Mouse (Mus musculus) hindbrain, embryonic 15.5 days (tissue): ENCODE data around the gene Olfr485. TPM values are rescaled to one million over a fixed set of nuclear protein-coding genes. Genes with fewer than 3 reads are reported as not detected.
"Not testable (repeated sequence)": the region's sequence is repeated elsewhere in the genome, so short reads cannot be mapped to it uniquely, and the experiment has no call there.

Experiments used
- ATAC-seq: fragments of 200-750 bp; cut with Nextera tagmentation; 2 replicates; pipeline ENCODE4 v1.8.0; 2017; ENCODE audit warnings: low read depth, moderate number of reproducible peaks, moderate TSS enrichment; ENCODE audit not compliant: low FRiP score
- H3K27ac ChIP-seq: fragments of 300-500 bp; sonication (generic); replicated peaks from 2 replicates; pipeline ENCODE4 v1.5.1; 2015; ENCODE audit warnings: mild to moderate bottlenecking, inconsistent platforms
- H3K27me3 ChIP-seq: fragments of 300-500 bp; sonication (generic); 2 replicates; pipeline ENCODE4 v1.6.1; 2015; ENCODE audit warnings: control low read depth, inconsistent platforms
- H3K36me3 ChIP-seq: fragments of 300-500 bp; sonication (generic); 2 replicates; pipeline ENCODE4 v1.6.1; 2015; ENCODE audit warnings: control low read depth, inconsistent platforms
- H3K4me1 ChIP-seq: fragments of 300-500 bp; sonication (generic); replicated peaks from 2 replicates; pipeline ENCODE4 v1.6.1; 2015; ENCODE audit warnings: control low read depth, inconsistent platforms
- H3K4me2 ChIP-seq: fragments of 300-500 bp; sonication (generic); 2 replicates; pipeline ENCODE4 v1.6.1; 2015; ENCODE audit warnings: moderate library complexity, mild to moderate bottlenecking, inconsistent platforms
- H3K4me3 ChIP-seq: fragments of 300-500 bp; sonication (generic); 2 replicates; pipeline ENCODE4 v1.5.1; 2015; ENCODE audit warnings: mild to moderate bottlenecking, inconsistent platforms
- H3K9ac ChIP-seq: fragments of 300-500 bp; sonication (generic); 2 replicates; pipeline ENCODE4 v1.6.1; 2015; ENCODE audit warnings: inconsistent platforms
- H3K9me3 ChIP-seq: fragments of 300-500 bp; sonication (generic); 2 replicates; pipeline ENCODE4 v1.6.1; 2016; ENCODE audit warnings: control low read depth, inconsistent platforms
- WGBS: fragments of 180-500 bp; shearing (Covaris S2); methylation state at CpG from one replicate; pipeline ENCODE4 v1.1.7; 2015; 5-methylcytosine and 5-hydroxymethylcytosine counted together
- polyA plus RNA-seq: library from polyadenylated mRNA; unstranded; fragments of >200 nt; fragmentation: Nextera tagmentation; extraction: Ambion mirVana; gene quantifications from 2 replicates; pipeline ENCODE4 v1.2.1, GENCODE M21; 2015

Olfr485 gene
- not detected in 2 replicates for polyA plus RNA-seq

GRCm38 (mm10) chr7:108159771-108160170 lies at the start of gene Olfr485:
Gene Olfr485 (minus strand): TSS chr7:108159871.
- Histone ChIP-seq H3K9ac (no peak within 1 kb of the TSS), H3K9me3 (no peaks in the 10 kb centered on the region), H3K27ac (no peak within 1 kb of the TSS), H3K4me1 (no peaks in the 10 kb centered on the region), H3K36me3 (no peaks in the 10 kb centered on the region), H3K4me2 (no peak within 1 kb of the TSS), H3K4me3 (no peak within 1 kb of the TSS), H3K27me3 (no peaks in the 10 kb centered on the region)
- no peak for ATAC-seq

DNA sequence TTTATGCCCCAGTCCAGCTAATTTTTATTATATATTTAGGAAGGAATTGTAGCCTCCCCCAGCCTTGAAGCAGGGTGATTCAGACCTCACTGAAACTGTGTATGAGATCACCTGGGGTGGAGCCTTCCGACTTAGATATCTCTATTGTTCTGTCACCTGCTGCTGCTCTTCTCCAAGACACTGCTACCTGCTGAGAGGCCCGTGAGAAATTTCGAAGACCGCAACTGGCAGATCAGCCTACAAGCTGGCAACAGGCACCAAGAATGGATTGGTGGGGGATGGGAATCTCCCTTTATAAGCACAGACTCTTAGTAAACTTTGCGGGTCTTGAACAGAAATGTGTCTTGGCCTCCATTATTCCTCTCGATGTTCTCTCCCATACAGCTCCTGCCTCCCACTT lies 37.3 kb upstream of the Olfr485 start:
- no peak overlapping the region for H3K27ac ChIP-seq
- no peak overlapping the region for H3K9ac ChIP-seq
- WGBS, result 47% methylated on average over 6 of the region's 6 CpGs
- no peak overlapping the region for H3K4me3 ChIP-seq
- no peaks in the 10 kb centered on the region for H3K36me3 ChIP-seq
- ATAC-seq, result no peak
- H3K4me1 ChIP-seq, result no peaks in the 10 kb centered on the region
- H3K27me3 ChIP-seq, result no peaks in the 10 kb centered on the region
- H3K9me3 ChIP-seq, result no peaks in the 10 kb centered on the region
- no peak overlapping the region for H3K4me2 ChIP-seq

DNA sequence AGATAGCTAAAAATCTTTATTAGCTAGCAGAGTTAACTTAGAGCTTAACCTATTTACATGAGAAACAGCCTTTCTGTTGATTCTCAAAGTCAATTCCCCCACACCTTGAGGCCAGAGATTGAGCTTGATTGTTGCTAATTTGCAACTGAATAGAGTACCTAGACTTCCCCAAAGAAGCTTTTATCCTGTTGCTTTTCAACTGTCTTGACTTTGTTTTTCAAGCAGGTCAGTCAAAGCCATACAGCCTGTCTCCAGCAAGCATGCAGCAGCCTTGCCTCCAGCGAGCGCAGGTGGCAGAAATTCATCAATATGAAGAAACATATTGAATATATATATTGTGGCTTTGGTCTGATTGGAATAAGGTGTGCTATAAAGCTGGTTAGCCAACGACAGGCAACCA lies 36.7 kb upstream of the Olfr485 start:
- H3K27me3 ChIP-seq, H3K9me3 ChIP-seq, H3K4me3 ChIP-seq, H3K27ac ChIP-seq, H3K9ac ChIP-seq, ATAC-seq, H3K4me2 ChIP-seq, H3K4me1 ChIP-seq, H3K36me3 ChIP-seq: not testable (repeated sequence)
- 59% methylated on average over 3 of the region's 3 CpGs for WGBS

- not testable (repeated sequence) for H3K9me3 ChIP-seq, H3K4me1 ChIP-seq, ATAC-seq, H3K4me3 ChIP-seq, H3K27me3 ChIP-seq, H3K27ac ChIP-seq, H3K36me3 ChIP-seq, H3K4me2 ChIP-seq, H3K9ac ChIP-seq
- 40% methylated on average over 1 of the region's 1 CpGs for WGBS
These were observed 33.0 kb upstream of the Olfr485 start for GRCm38 (mm10) chr7:108192714-108193113.

- not testable (repeated sequence) for H3K27ac ChIP-seq, H3K9ac ChIP-seq, H3K4me2 ChIP-seq, H3K27me3 ChIP-seq, H3K9me3 ChIP-seq, H3K36me3 ChIP-seq, H3K4me3 ChIP-seq, ATAC-seq, H3K4me1 ChIP-seq
- WGBS, result 44% methylated on average over 2 of the region's 2 CpGs
These were observed 31.5 kb upstream of the Olfr485 start for GRCm38 (mm10) chr7:108191196-108191595.

DNA sequence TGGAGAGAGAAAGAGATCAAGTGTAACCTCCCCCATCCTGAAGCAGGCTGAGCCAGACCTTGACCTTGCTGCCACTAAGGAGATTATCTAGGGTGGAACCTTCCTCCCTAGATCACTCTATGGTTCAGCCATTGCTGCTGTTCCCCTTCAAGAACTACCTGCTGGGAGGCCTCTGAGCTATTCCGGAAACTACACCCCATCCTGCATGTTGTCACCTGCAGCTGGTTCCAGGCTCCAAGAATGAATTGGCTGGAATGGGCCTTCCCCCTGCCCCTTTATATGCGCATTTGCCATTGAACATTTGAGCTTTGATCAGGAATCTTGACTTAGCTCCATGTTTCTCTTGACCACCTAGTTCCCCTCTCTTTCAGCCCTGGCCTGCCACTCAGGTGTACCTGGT lies 25.6 kb upstream of the Olfr485 start:
- not testable (repeated sequence) for H3K4me2 ChIP-seq, H3K9ac ChIP-seq, H3K27ac ChIP-seq, H3K27me3 ChIP-seq, H3K4me1 ChIP-seq, H3K9me3 ChIP-seq, ATAC-seq, H3K4me3 ChIP-seq, H3K36me3 ChIP-seq
- 96% methylated on average over 2 of the region's 2 CpGs for WGBS

DNA sequence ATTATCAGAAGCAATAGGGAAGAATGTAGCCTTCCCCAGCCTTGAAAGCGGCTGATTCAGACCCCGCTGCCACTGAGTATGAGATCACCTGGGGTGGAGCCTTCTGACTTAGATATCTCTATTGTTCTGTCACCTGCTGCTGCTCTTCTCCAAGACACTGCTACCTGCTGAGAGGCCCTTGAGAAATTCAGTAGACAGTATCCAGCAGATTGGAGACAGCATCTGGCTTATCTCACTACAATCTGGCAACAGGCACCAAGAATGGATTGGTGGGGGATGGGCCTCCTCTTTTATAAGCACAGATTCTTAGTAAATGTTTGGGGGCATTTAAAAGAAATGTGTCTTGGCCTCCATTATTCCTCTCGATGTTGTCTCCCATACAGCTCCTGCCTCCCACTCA lies 24.7 kb upstream of the Olfr485 start:
- 83% methylated on average over 3 of the region's 3 CpGs for WGBS
- ATAC-seq, H3K9me3 ChIP-seq, H3K4me3 ChIP-seq, H3K9ac ChIP-seq, H3K4me1 ChIP-seq, H3K27ac ChIP-seq, H3K4me2 ChIP-seq, H3K27me3 ChIP-seq, H3K36me3 ChIP-seq: not testable (repeated sequence)

DNA sequence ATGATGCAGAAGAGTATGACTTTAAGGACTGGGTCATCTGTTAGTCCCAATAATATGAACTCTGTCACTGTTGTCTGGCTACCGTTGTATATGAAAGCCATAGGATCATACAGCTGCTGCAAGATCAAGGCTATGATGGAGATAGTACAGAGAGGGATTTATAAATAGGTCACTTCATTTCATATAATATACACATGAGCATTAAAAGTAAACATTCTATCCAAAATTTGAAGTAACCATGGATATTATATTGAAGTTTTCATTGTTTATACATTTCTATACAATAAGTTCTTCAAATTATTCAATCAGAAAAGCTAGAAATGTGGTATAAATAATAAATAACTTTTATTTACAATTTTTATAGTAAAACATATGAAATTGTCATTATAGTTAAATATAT lies 13.0 kb upstream of the Olfr485 start, which contains the start of gene Olfr486:
Olfr486 (minus strand) TSS at position 101 of the 400 bp plus-strand sequence.
- H3K4me1 ChIP-seq, H3K27ac ChIP-seq, H3K36me3 ChIP-seq, ATAC-seq, H3K9ac ChIP-seq, H3K4me2 ChIP-seq, H3K27me3 ChIP-seq, H3K4me3 ChIP-seq, H3K9me3 ChIP-seq: not testable (repeated sequence)
- WGBS, result 96% methylated on average over 1 of the region's 1 CpGs

GRCm38 (mm10) chr7:108127349-108127748 lies 32.3 kb downstream of the Olfr485 start, which contains the start of gene Olfr484:
Gene Olfr484 (minus strand): TSS chr7:108127449.
- H3K27me3 ChIP-seq, result no peaks in the 10 kb centered on the region
- ATAC-seq, result no peak

DNA sequence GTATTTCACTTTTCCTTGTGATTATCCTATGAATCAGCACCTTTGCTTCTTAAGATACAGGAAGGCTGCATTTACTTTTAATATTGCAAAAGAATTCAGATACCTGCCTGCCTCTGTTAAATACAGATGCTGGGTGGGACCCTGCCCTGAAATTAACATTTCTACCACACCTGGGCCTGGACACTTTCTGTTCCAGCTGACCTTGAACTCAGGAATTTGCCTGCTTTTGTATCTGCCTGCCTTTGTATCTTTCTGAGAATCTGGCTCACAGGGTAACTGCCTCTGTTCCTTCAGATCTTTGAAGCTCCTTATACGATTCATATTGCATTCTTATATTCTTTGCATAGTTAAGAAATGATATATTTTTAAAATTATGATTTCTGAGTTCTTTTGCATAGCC lies 38.3 kb downstream of the Olfr485 start:
- WGBS, result 64% methylated on average over 1 of the region's 1 CpGs
- H3K4me3 ChIP-seq, result no peak overlapping the region
- H3K4me1 ChIP-seq, result no peaks in the 10 kb centered on the region

More at GRCm38 (mm10) chr7:108127349-108127748, 32.3 kb downstream of the Olfr485 start, which contains the start of gene Olfr484:
- Histone ChIP-seq H3K4me1 (no peaks in the 10 kb centered on the region), H3K36me3 (no peaks in the 10 kb centered on the region), H3K4me3 (no peak within 1 kb of the TSS), H3K9ac (no peak within 1 kb of the TSS), H3K4me2 (no peak within 1 kb of the TSS), H3K9me3 (no peaks in the 10 kb centered on the region), H3K27ac (no peak within 1 kb of the TSS)

GRCm38 (mm10) chr7:108120681-108121080 lies 39.0 kb downstream of the Olfr485 start:
- 18% methylated on average over 1 of the region's 1 CpGs for WGBS
- Histone ChIP-seq H3K36me3 (no peaks in the 10 kb centered on the region), H3K4me3 (no peak overlapping the region), H3K27me3 (no peaks in the 10 kb centered on the region), H3K9ac (no peak overlapping the region), H3K4me1 (no peaks in the 10 kb centered on the region), H3K9me3 (no peaks in the 10 kb centered on the region), H3K27ac (no peak overlapping the region), H3K4me2 (no peak overlapping the region)
- ATAC-seq, result no peak

More for the DNA sequence above, 38.3 kb downstream of the Olfr485 start:
- no peak overlapping the region for H3K4me2 ChIP-seq
- no peak overlapping the region for H3K27ac ChIP-seq
- no peaks in the 10 kb centered on the region for H3K27me3 ChIP-seq
- ATAC-seq, result no peak
- no peaks in the 10 kb centered on the region for H3K9me3 ChIP-seq
- no peaks in the 10 kb centered on the region for H3K36me3 ChIP-seq
- H3K9ac ChIP-seq, result no peak overlapping the region
